Mouse (Mus musculus) embryonic facial prominence, embryonic 10.5 days (tissue): ENCODE measurements around the gene 2610028H24Rik. TPM values are rescaled to one million over a fixed set of nuclear protein-coding genes. Genes with fewer than 3 reads are reported as not detected.

ENCODE experiments used
- DNase-seq: peaks from one replicate; pipeline ENCODE4 v3.0.0-alpha.2; 2017; ENCODE audit warnings: low spot score
- H3K27ac ChIP-seq: fragments of 300-500 bp; sonication (generic); replicated peaks from 2 replicates; pipeline ENCODE4 v1.5.1; 2016; ENCODE audit warnings: mild to moderate bottlenecking
- H3K27me3 ChIP-seq: fragments of 300-500 bp; sonication (generic); replicated peaks from 2 replicates; pipeline ENCODE4 v1.6.1; 2016; ENCODE audit warnings: low read depth, mild to moderate bottlenecking; ENCODE audit not compliant: poor library complexity, severe bottlenecking
- H3K36me3 ChIP-seq: fragments of 300-500 bp; sonication (generic); replicated peaks from 2 replicates; pipeline ENCODE4 v1.6.1; 2016; ENCODE audit warnings: mild to moderate bottlenecking, moderate library complexity
- H3K4me1 ChIP-seq: fragments of 300-500 bp; sonication (generic); 2 replicates; pipeline ENCODE4 v1.6.1; 2016
- H3K4me3 ChIP-seq: fragments of 300-500 bp; sonication (generic); 2 replicates; pipeline ENCODE4 v1.5.1; 2016; ENCODE audit warnings: mild to moderate bottlenecking, moderate library complexity
- H3K9me3 ChIP-seq: fragments of 300-500 bp; sonication (generic); 2 replicates; pipeline ENCODE4 v1.6.1; 2016; ENCODE audit warnings: mild to moderate bottlenecking
- WGBS: fragments of 180-500 bp; shearing (Covaris S2); methylation state at CpG from one replicate; pipeline ENCODE4 v1.1.7; 2016; 5-methylcytosine and 5-hydroxymethylcytosine counted together
- polyA plus RNA-seq: library from polyadenylated mRNA; unstranded; fragments of >200 nt; fragmentation: Nextera tagmentation; extraction: Ambion mirVana; gene quantifications from 2 replicates; pipeline ENCODE4 v1.2.1, GENCODE M21; 2016

Gene 2610028H24Rik
- polyA plus RNA-seq, 1 experiment from 2014 or later = not detected

DNA sequence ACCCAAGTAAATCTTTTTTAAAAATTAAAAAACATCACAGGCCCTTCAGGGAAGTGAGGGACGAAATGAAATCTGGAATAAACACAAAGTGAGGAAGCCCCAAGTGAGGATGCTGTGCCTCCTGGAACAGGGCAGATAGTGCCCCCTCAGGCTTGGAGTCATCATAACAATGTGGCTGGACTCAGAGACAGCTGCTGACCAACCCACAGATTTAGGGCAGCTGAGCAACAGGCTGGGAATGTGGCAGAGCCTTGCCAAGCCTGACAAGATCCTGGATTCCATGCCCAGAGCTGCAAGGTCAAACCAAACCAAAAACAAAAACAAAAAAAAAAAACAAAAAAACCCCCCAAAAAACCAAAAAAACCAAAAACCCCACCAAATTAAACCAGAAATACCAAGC, 12.4 kb downstream of the 2610028H24Rik start:
- H3K27me3 ChIP-seq = no peaks in the 10 kb centered on the region
- H3K36me3 ChIP-seq = peaks cover 47% of the 10 kb centered on the region
- H3K9me3 ChIP-seq = peaks cover 16% of the 10 kb centered on the region
- WGBS = 93% methylated on average over 1 of the region's 1 CpGs
- H3K27ac ChIP-seq = no peak overlapping the region
- DNase-seq = no peak
- H3K4me1 ChIP-seq = no peaks in the 10 kb centered on the region
- no peak overlapping the region for H3K4me3 ChIP-seq

GRCm38 (mm10) chr10:76462312-76462711, 13.4 kb downstream of the 2610028H24Rik start:
- 93% methylated on average over 7 of the region's 7 CpGs for WGBS
- H3K27me3 ChIP-seq = no peaks in the 10 kb centered on the region
- H3K36me3 ChIP-seq = peaks cover 47% of the 10 kb centered on the region
- DNase-seq = no peak
- H3K4me3 ChIP-seq = no peak overlapping the region
- H3K4me1 ChIP-seq = no peaks in the 10 kb centered on the region
- peaks cover 16% of the 10 kb centered on the region for H3K9me3 ChIP-seq
- no peak overlapping the region for H3K27ac ChIP-seq

- Histone ChIP-seq H3K4me1 (peaks cover 2% of the 10 kb centered on the region), H3K27me3 (no peaks in the 10 kb centered on the region), H3K36me3 (peaks cover 47% of the 10 kb centered on the region), H3K27ac (no peak overlapping the region), H3K9me3 (peaks cover 16% of the 10 kb centered on the region), H3K4me3 (no peak overlapping the region)
- 85% methylated on average over 6 of the region's 6 CpGs for WGBS
- DNase-seq = no peak
Observed at GRCm38 (mm10) chr10:76462721-76463120, 13.8 kb downstream of the 2610028H24Rik start.

DNA sequence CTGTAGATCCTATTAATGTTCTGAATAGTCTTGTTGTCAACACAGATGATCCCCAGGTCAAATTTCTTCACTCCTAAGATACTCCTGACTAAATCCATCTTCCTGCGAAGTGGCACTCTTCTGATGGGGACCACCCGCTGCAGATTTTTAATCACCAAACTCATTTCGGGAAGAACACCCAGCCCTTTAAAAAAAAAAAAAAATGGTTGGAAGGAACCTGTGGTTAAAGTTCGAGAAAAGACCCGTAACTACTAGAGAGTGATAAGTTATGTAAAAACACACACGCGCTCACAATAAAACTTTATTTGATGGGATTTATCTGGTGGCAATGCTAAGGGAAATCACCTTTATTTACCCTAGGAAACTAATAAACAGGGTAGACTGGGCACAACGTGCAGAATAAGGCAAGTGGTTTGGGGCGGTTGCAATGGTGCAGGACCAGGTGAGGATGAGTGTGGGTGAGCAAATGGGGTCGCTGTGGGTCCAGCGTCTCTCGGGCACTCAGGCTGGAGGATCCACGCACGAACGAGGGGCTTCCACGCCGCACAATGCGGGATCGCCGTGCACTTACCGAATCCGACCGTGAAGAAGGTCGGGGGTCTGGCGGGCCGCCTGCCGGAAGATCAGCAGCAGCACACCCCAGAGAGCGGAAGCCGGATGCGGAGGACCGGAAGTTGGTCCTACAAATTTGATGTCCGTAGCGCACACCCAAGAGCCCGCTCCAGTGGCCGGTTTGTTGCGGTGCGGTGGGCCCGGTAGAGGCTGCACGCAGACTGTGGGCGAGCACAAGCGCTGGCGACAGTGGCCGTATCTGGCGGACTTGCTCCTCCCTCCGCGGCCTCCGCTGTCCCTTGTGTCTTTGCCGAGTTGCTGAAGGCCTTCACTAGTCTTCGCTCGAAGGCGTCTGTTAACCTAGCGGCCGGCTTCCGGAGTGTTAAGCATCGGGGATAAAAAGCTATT, 19.6 kb downstream of the 2610028H24Rik start, which contains the start of the genes Mcm3ap and Ybey:
TSS of gene Mcm3ap (plus strand) at position 725 of the 960 bp plus-strand sequence.
TSS of gene Ybey (minus strand) at position 912 of the 960 bp plus-strand sequence.
- Histone ChIP-seq H3K36me3 (peaks cover 56% of the 10 kb centered on the region), H3K4me3 (peak within 1 kb of the TSS; percentile 84), H3K27me3 (no peaks in the 10 kb centered on the region), H3K9me3 (no peaks in the 10 kb centered on the region), H3K4me1 (peaks cover 13% of the 10 kb centered on the region), H3K27ac (peak within 1 kb of the TSS; percentile 89)
- 2% methylated on average over 55 of the region's 55 CpGs for WGBS
- DNase-seq = peak; percentile 94

DNA sequence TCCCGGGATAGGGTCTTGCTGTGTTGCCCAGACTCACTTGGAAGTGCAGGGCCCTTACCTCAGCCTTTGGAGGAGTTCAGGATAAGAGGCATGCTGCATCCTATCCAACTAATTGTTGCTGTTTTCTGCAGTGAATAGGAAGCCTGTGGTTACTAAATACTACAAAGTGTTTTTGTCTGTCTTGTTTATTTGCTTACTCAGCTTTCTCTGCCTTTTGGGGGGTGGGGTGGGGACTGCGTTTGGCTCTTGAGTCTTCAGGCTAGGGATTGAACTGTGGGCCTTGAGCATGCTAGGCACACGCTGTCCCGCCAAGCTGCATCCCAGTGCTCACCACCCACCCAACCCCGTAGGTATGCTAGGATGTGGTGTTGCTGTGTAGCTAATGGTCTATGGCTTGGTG, 24.9 kb downstream of the 2610028H24Rik start:
- DNase-seq = no peak
- H3K27me3 ChIP-seq = no peaks in the 10 kb centered on the region
- H3K4me3 ChIP-seq = no peak overlapping the region
- no peaks in the 10 kb centered on the region for H3K9me3 ChIP-seq
- no peak overlapping the region for H3K27ac ChIP-seq
- 0 out of 2 replicates have a peak, but pooled peaks cover 7% of the 10 kb centered on the region for H3K4me1 ChIP-seq
- 89% methylated on average over 5 of the region's 5 CpGs for WGBS
- H3K36me3 ChIP-seq = peaks cover 87% of the 10 kb centered on the region

DNA sequence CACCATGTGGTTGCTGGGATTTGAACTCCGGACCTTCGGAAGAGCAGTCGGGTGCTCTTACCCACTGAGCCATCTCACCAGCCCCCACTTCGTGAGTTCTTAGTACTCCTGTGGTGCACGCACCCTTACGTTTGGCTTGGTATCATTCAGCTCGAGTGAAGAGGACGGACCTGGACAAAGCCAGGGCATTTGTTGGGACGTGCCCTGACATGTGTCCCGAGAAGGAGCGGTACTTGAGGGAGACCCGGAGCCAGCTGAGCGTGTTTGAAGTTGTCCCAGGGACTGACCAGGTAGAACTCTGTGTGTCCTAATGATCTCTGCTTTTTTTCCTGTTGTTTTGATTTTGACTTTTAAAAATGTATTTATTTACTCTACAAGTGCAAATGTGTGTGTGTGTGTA, 32.0 kb downstream of the 2610028H24Rik start:
- 92% methylated on average over 13 of the region's 13 CpGs for WGBS

GRCm38 (mm10) chr10:76481480-76481879, 32.6 kb downstream of the 2610028H24Rik start:
- 90% methylated on average over 6 of the region's 6 CpGs for WGBS
- Histone ChIP-seq H3K27me3 (no peaks in the 10 kb centered on the region), H3K9me3 (no peaks in the 10 kb centered on the region), H3K4me3 (no peak overlapping the region), H3K27ac (no peak overlapping the region), H3K36me3 (peaks cover 98% of the 10 kb centered on the region), H3K4me1 (no peaks in the 10 kb centered on the region)
- DNase-seq = no peak

More for the DNA sequence above, 32.0 kb downstream of the 2610028H24Rik start:
- no peaks in the 10 kb centered on the region for H3K9me3 ChIP-seq
- DNase-seq = no peak
- peaks cover 98% of the 10 kb centered on the region for H3K36me3 ChIP-seq
- H3K4me3 ChIP-seq = no peak overlapping the region
- no peak overlapping the region for H3K27ac ChIP-seq
- no peaks in the 10 kb centered on the region for H3K4me1 ChIP-seq
- no peaks in the 10 kb centered on the region for H3K27me3 ChIP-seq

DNA sequence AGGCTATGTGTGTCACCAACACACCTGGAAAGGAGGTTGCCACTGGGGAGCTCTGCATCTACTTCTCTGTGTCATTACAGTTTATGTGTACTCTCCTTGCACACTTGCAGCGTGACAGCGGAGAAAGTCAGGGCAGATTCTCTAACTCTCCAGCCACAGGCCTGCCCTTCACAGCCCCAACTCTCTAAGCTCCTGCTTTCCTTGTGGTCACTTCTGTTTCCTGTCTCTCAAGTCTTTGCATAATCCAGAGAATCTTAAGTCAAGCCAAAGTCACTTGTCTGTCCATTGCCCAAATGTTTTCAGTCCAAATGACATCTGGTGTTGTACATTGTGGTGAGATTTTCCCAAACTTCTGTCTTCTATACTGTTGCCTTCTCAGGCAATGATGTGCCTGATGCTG, 37.4 kb downstream of the 2610028H24Rik start:
- Histone ChIP-seq H3K9me3 (no peaks in the 10 kb centered on the region), H3K27ac (no peak overlapping the region), H3K27me3 (no peaks in the 10 kb centered on the region), H3K36me3 (peaks cover 100% of the 10 kb centered on the region), H3K4me3 (no peak overlapping the region), H3K4me1 (no peaks in the 10 kb centered on the region)
- 97% methylated on average over 2 of the region's 2 CpGs for WGBS
- no peak for DNase-seq

- H3K4me1 ChIP-seq = no peaks in the 10 kb centered on the region
- peaks cover 99% of the 10 kb centered on the region for H3K36me3 ChIP-seq
- no peak for DNase-seq
- H3K4me3 ChIP-seq = no peak overlapping the region
- H3K27ac ChIP-seq = no peak overlapping the region
- 91% methylated on average over 8 of the region's 8 CpGs for WGBS
- H3K9me3 ChIP-seq = no peaks in the 10 kb centered on the region
- no peaks in the 10 kb centered on the region for H3K27me3 ChIP-seq
Observed at GRCm38 (mm10) chr10:76488265-76488664, 39.4 kb downstream of the 2610028H24Rik start.

DNA sequence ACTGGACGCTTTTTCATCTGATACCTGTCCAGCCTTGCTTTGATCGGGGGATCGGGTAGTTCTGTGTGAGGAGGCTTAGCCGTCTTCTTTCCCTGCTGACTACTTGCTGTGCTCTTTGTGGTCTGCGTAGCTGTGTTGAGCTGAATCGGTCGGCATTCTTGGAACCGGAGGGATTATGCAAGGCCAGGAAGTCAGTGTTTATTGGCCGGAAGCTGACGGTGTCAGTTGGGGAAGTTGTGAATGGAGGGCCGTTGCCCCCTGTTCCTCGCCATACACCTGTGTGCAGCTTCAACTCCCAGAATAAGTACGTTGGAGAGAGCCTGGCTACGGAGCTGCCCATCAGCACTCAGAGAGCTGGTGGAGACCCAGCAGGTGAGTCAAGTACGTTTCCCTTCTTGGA, 40.3 kb downstream of the 2610028H24Rik start:
- Histone ChIP-seq H3K27me3 (no peaks in the 10 kb centered on the region), H3K27ac (no peak overlapping the region), H3K4me3 (no peak overlapping the region), H3K4me1 (no peaks in the 10 kb centered on the region), H3K36me3 (peaks cover 99% of the 10 kb centered on the region), H3K9me3 (no peaks in the 10 kb centered on the region)
- DNase-seq = no peak
- 94% methylated on average over 15 of the region's 15 CpGs for WGBS

DNA sequence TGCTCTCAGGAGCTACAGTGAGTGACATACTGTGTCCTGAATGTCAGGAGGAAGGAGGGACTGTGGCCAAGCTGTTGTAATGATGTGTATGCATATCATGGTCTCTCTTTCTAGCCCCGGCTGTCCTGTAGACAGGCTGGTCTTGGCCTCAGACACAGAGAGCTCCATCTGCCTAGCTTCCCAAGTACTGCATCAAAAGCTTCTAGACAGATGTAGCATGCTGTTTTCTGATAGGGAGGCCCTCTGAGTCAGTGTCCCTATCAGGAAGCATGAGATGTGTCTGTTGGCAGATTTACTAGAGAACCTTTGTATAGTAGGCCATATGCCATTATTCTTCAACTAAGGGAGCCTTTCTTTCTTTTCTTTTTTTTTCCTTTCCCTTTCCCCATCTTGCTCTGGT, 44.6 kb downstream of the 2610028H24Rik start:
- no peaks in the 10 kb centered on the region for H3K27me3 ChIP-seq
- H3K4me1 ChIP-seq = no peaks in the 10 kb centered on the region
- no peak overlapping the region for H3K27ac ChIP-seq
- 82% methylated on average over 1 of the region's 1 CpGs for WGBS
- DNase-seq = no peak
- H3K4me3 ChIP-seq = no peak overlapping the region
- H3K9me3 ChIP-seq = no peaks in the 10 kb centered on the region
- peaks cover 94% of the 10 kb centered on the region for H3K36me3 ChIP-seq

DNA sequence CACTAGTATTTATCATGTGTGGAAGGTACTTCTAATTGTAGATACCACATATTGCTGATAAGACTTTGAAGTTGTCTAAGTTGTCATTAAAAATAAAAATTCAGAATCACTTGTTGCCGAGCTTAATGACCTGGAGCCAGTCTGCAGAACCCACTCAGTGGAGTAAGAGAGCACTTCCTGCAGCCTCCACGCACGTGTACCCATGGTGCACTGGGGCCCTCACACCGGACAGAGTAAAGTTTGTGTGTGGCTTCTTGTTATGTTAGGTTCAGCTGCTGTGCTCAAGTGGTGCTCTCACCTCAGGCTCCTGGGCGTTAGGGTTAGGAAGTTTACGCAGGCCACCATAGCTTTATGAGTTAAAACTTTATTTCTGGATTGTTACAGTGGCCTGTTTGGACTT, 46.6 kb downstream of the 2610028H24Rik start:
- no peaks in the 10 kb centered on the region for H3K27me3 ChIP-seq
- no peaks in the 10 kb centered on the region for H3K4me1 ChIP-seq
- DNase-seq = no peak
- H3K27ac ChIP-seq = no peak overlapping the region
- WGBS = 91% methylated on average over 6 of the region's 6 CpGs
- peaks cover 94% of the 10 kb centered on the region for H3K36me3 ChIP-seq
- no peaks in the 10 kb centered on the region for H3K9me3 ChIP-seq
- H3K4me3 ChIP-seq = no peak overlapping the region

GRCm38 (mm10) chr10:76496366-76496765, 47.5 kb downstream of the 2610028H24Rik start:
- H3K27ac ChIP-seq = no peak overlapping the region
- 96% methylated on average over 7 of the region's 7 CpGs for WGBS
- H3K36me3 ChIP-seq = peaks cover 94% of the 10 kb centered on the region
- H3K4me3 ChIP-seq = no peak overlapping the region
- no peaks in the 10 kb centered on the region for H3K4me1 ChIP-seq
- no peak for DNase-seq
- no peaks in the 10 kb centered on the region for H3K9me3 ChIP-seq
- H3K27me3 ChIP-seq = no peaks in the 10 kb centered on the region
